Mouse (Mus musculus) embryonic fibroblast, embryonic 13.5 days (primary cell): ENCODE measurements around the gene Platr17.
"Not testable (repeated sequence)": the region's sequence is repeated elsewhere in the genome, so short reads cannot be mapped to it uniquely, and the experiment has no call there.

Experiments
- CTCF ChIP-seq: IDR thresholded peaks from 2 replicates; pipeline ENCODE4 v1.5.1; 2011; ENCODE audit warnings: mild to moderate bottlenecking, control low read depth, low read length, moderate library complexity, borderline replicate concordance; ENCODE audit not compliant: insufficient read depth
- POLR2A ChIP-seq: IDR thresholded peaks from 2 replicates; pipeline ENCODE4 v1.6.1; 2011; ENCODE audit warnings: low read depth, mild to moderate bottlenecking, control low read depth, low read length, moderate library complexity

DNA sequence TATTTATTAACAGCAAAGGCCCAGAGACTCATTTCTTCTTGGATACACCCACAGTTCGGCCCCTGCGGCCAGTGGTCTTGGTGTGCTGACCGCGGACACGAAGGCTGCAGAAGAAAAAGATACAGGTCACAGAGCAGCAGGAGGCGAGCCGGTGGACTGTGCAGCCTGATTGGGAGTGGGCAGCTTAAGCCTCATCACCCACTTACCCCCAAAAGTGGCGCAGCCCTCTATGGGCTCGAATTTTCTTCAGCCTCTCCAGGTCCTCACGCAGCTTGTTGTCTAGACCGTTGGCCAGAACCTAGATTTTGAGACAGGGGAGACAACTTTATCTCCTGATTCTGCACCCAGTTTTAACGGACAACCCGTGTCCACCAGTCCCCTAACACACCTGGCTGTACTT lies 47.1 kb downstream of the Platr17 start:
- not testable (repeated sequence) for TF ChIP-seq CTCF, POLR2A
